Comparison of ENCODE assay signal across 9 mouse cellular contexts in the genomic region with DNA sequence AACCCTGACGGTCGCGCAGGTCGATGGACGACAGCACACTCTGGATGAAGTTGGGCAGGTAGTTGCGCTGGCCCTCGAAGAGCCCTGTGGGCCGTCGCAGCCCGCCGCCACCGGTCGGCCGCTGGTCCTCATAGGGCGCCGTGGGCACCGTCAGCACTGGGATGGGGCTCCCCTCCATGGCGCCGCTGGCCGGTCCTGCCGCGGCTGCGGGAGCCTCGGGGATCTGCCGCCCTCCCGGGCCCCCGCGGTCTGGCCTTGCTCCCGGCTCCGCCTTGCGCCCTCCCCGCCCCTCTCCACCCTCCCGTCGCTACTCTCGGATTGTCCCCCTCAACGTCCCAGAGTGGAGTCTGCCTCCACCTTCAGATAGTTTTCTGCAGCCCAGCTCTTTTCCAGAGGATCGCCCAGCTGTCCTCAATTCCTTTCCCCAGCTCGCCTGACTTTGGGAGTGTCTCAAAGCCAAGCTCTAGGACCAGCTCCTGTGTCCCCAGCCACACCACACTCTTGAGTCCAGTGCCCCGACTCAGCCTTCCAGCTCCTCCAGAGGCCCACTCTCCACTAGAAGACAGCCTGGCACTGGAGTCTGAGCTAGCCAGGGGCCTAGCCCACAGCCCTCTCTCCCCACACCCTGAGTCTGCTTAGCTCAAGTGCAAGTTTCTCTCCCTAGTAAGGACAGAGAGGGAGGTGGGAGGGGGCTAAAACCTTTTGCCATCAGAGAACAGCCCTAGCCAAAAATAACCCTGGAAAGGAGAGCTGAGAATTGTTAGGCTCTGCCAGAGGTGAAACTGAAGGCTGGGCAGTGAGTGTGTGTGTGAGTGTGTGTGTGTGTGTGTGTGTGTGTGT. TPM values are rescaled to one million over a fixed set of nuclear protein-coding genes. Genes with fewer than 3 reads are reported as not detected.
DNase-seq lines count a peak whose midpoint lies in the region; ATAC-seq and TF ChIP-seq lines count a peak whose summit lies in the region.
"Had no signal": no experiment of that assay in that cellular context is flagged by ENCODE, and none has a peak within 500 bp of the region (broad histone marks: within the 10 kb centered on the region; RNA-seq: fewer than 3 reads in every experiment).

TSS of gene Pgm5 (minus strand) at position 244 of the 840 bp plus-strand sequence.

- H3K4me2 ChIP-seq in hindbrain, embryonic 13.5 days = peak within 1 kb of the TSS; percentile 64
- peak within 1 kb of the TSS; percentile 67 for H3K4me2 ChIP-seq in liver, embryonic 11.5 days

- no peak for TF ChIP-seq POLR2A in olfactory bulb, adult 2 months (IDR thresholded peaks at IDR 0.05; ENCODE audit: insufficient read depth, low read depth, low read length)

- H3K27me3 ChIP-seq in hindbrain, embryonic 13.5 days = peaks cover 38% of the 10 kb centered on the region
- H3K27me3 ChIP-seq in liver, embryonic 11.5 days (replicated peaks; ENCODE audit: control insufficient read depth, insufficient read depth, low read length) = peaks cover 32% of the 10 kb centered on the region

- intact Hi-C loops in gastrocnemius, adult 2 months (cut with DNase I) = no loop called here

- peaks cover 10% of the 10 kb centered on the region for H3K4me1 ChIP-seq in hindbrain, embryonic 13.5 days (replicated peaks)
- H3K4me1 ChIP-seq in liver, embryonic 11.5 days (replicated peaks; ENCODE audit: control insufficient read depth, insufficient read depth, low read length) = no peaks in the 10 kb centered on the region
- peaks cover 8% of the 10 kb centered on the region for H3K4me1 ChIP-seq in olfactory bulb, adult 2 months (ENCODE audit: control insufficient read depth, insufficient read depth, low read length)

- TF ChIP-seq CTCF in gastrocnemius, adult 2 months (IDR thresholded peaks at IDR 0.05) = peak; percentile 37
- no peak for TF ChIP-seq CTCF in olfactory bulb, adult 2 months (IDR thresholded peaks at IDR 0.05; ENCODE audit: insufficient read depth, low read depth, low read length)

- H3K4me3 ChIP-seq in gastrocnemius, adult 2 months = peak within 1 kb of the TSS; percentile 82
- H3K4me3 ChIP-seq in hindbrain, embryonic 13.5 days = peak within 1 kb of the TSS; percentile 43
- peak within 1 kb of the TSS; percentile 50 for H3K4me3 ChIP-seq in liver, embryonic 11.5 days (ENCODE audit: low read depth, low read length)
- H3K4me3 ChIP-seq in olfactory bulb, adult 2 months (ENCODE audit: insufficient read depth, low read depth, low read length) = peak within 1 kb of the TSS; percentile 23

- 1% methylated on average over 36 of the region's 39 CpGs for WGBS in hindbrain, embryonic 13.5 days
- WGBS in liver, embryonic 11.5 days = 5% methylated on average over 33 of the region's 39 CpGs
- 4% methylated on average over 39 of the region's 39 CpGs for WGBS in olfactory bulb, adult 2 months

- peak; percentile 49; the same call in 1 of the 2 replicates for ATAC-seq in hindbrain, embryonic 13.5 days (ENCODE audit: low FRiP score)
- ATAC-seq in liver, embryonic 11.5 days (replicated peaks; ENCODE audit: low FRiP score) = no peak
- no peak for ATAC-seq in megakaryocyte-erythroid progenitor cell, adult 5-6 weeks (replicated peaks; ENCODE audit: low FRiP score, low TSS enrichment, poor library complexity, severe bottlenecking)

- H3K9me3 ChIP-seq in hindbrain, embryonic 13.5 days = no peaks in the 10 kb centered on the region
- no peaks in the 10 kb centered on the region for H3K9me3 ChIP-seq in liver, embryonic 11.5 days (ENCODE audit: control insufficient read depth, low read length)

- peak; percentile 11 for DNase-seq in right cerebral cortex, postnatal 14 days
- DNase-seq in right cerebral cortex, postnatal 36 days (ENCODE audit: low spot score in 2 of 2) = no peak
- peak; percentile 66 for DNase-seq in gastrocnemius, adult 2 months
- peak; percentile 36 for DNase-seq in liver, embryonic 11.5 days (ENCODE audit: low spot score)
- DNase-seq in right cerebral cortex, postnatal 25 days = no peak

- no peaks in the 10 kb centered on the region for H3K36me3 ChIP-seq in hindbrain, embryonic 13.5 days
- H3K36me3 ChIP-seq in liver, embryonic 11.5 days (ENCODE audit: control insufficient read depth, insufficient read depth, low read length) = no peaks in the 10 kb centered on the region

- peak within 1 kb of the TSS; percentile 86 for H3K27ac ChIP-seq in gastrocnemius, adult 2 months
- H3K27ac ChIP-seq in hindbrain, embryonic 13.5 days = no peak within 1 kb of the TSS
- no peak within 1 kb of the TSS for H3K27ac ChIP-seq in liver, embryonic 11.5 days (ENCODE audit: low read depth, low read length)
- no peak within 1 kb of the TSS for H3K27ac ChIP-seq in olfactory bulb, adult 2 months (ENCODE audit: insufficient read depth, low read depth, low read length)
- H3K27ac ChIP-seq: macrophage had no signal

- peak within 1 kb of the TSS; percentile 62 for H3K9ac ChIP-seq in hindbrain, embryonic 13.5 days
- peak within 1 kb of the TSS; percentile 43 for H3K9ac ChIP-seq in liver, embryonic 11.5 days (ENCODE audit: low read depth, low read length)

RNA-seq across cellular contexts. Expression of gene Pgm5, which starts in this region (rescaled TPM):
- total RNA-seq in gastrocnemius, adult 2 months (2021) = 10 to 100 TPM; 10.7 to 15.1 TPM
- polyA plus RNA-seq in hindbrain, embryonic 13.5 days (2015; fragmentation: Nextera tagmentation; extraction: Ambion mirVana) = 0.65 and 1.4 TPM in 2 replicates
- 1.4 and 1.6 TPM in 2 replicates for polyA plus RNA-seq in liver, embryonic 11.5 days (2014; fragmentation: Nextera tagmentation; extraction: Ambion mirVana)
- polyA plus RNA-seq in olfactory bulb, adult 2 months (2012; ENCODE audit: insufficient read depth, insufficient read length, low replicate concordance, missing spikeins) = not detected in 2 replicates
- not detected in 2 replicates for total RNA-seq in megakaryocyte-erythroid progenitor cell, adult 5-6 weeks (2014; fragmentation: Nextera tagmentation)
- total RNA-seq in megakaryocyte-erythroid progenitor cell, adult 5-6 weeks (2017) = not detected in 2 replicates

Comparison
In these comparisons a context has a peak if more than half of its experiments do, and no peak if none do; other contexts are left out.
1. RNA of gene Pgm5 (total RNA-seq): 10.7 to 15.1 TPM in gastrocnemius, adult 2 months; not detected in megakaryocyte-erythroid progenitor cell, adult 5-6 weeks; every median in the first group is over 10 times any median in the second.
2. DNase-seq: peak in right cerebral cortex, postnatal 14 days (single experiment), gastrocnemius, adult 2 months (single experiment) and liver, embryonic 11.5 days (single experiment); none in right cerebral cortex, postnatal 36 days (0 of 2) and right cerebral cortex, postnatal 25 days (single experiment).
3. H3K4me3 ChIP-seq: peak in every context shown above with its lines; median percentile 82 in gastrocnemius, adult 2 months; 50 in liver, embryonic 11.5 days; 43 in hindbrain, embryonic 13.5 days; 23 in olfactory bulb, adult 2 months.